Mouse (Mus musculus): ENCODE data around the gene Grik2. TPM values are rescaled to one million over a fixed set of nuclear protein-coding genes. Genes with fewer than 3 reads are reported as not detected.
A peak's percentile ranks its signal among the peaks of the same experiment; 100 is the strongest.
"Not testable (repeated sequence)": the region's sequence is repeated elsewhere in the genome, so short reads cannot be mapped to it uniquely, and the experiment has no call there.

Gene Grik2
- polyA plus RNA-seq, 1 experiment from 2014 or later = 38.5 TPM

- H3K4me1 ChIP-seq (replicated peaks; ENCODE audit: control insufficient read depth, insufficient read depth, low read length); H3K4me2 ChIP-seq (ENCODE audit: low read length); H3K27me3 ChIP-seq (replicated peaks; ENCODE audit: control insufficient read depth, insufficient read depth, low read length); H3K4me3 ChIP-seq (replicated peaks; ENCODE audit: low read length); ATAC-seq; H3K9me3 ChIP-seq (ENCODE audit: control insufficient read depth, low read length); H3K36me3 ChIP-seq (ENCODE audit: control insufficient read depth, insufficient read depth); H3K27ac ChIP-seq (ENCODE audit: low read length); H3K9ac ChIP-seq (replicated peaks; ENCODE audit: low read depth, low read length): not testable (repeated sequence)
- WGBS = 89% methylated on average over 4 of the region's 4 CpGs
These were observed 637.1 kb downstream of the Grik2 start for GRCm38 (mm10) chr10:49151496-49151895.

- H3K36me3 ChIP-seq (ENCODE audit: control insufficient read depth, insufficient read depth) = no peaks in the 10 kb centered on the region
- WGBS = 81% methylated on average over 4 of the region's 4 CpGs
- H3K9ac ChIP-seq (replicated peaks; ENCODE audit: low read depth, low read length) = no peak overlapping the region
- no peak overlapping the region for H3K27ac ChIP-seq (ENCODE audit: low read length)
- ATAC-seq = no peak
- H3K9me3 ChIP-seq (ENCODE audit: control insufficient read depth, low read length) = no peaks in the 10 kb centered on the region
- H3K4me1 ChIP-seq (replicated peaks; ENCODE audit: control insufficient read depth, insufficient read depth, low read length) = no peaks in the 10 kb centered on the region
- H3K27me3 ChIP-seq (replicated peaks; ENCODE audit: control insufficient read depth, insufficient read depth, low read length) = no peaks in the 10 kb centered on the region
- no peak overlapping the region for H3K4me3 ChIP-seq (replicated peaks; ENCODE audit: low read length)
- no peak overlapping the region for H3K4me2 ChIP-seq (ENCODE audit: low read length)
These were observed 638.9 kb downstream of the Grik2 start for GRCm38 (mm10) chr10:49149714-49150113.

- Histone ChIP-seq H3K36me3 (ENCODE audit: control insufficient read depth, insufficient read depth) (no peaks in the 10 kb centered on the region), H3K9me3 (ENCODE audit: control insufficient read depth, low read length) (no peaks in the 10 kb centered on the region), H3K4me1 (replicated peaks; ENCODE audit: control insufficient read depth, insufficient read depth, low read length) (no peaks in the 10 kb centered on the region), H3K27ac (ENCODE audit: low read length) (no peak overlapping the region), H3K27me3 (replicated peaks; ENCODE audit: control insufficient read depth, insufficient read depth, low read length) (no peaks in the 10 kb centered on the region), H3K4me3 (replicated peaks; ENCODE audit: low read length) (no peak overlapping the region), H3K4me2 (ENCODE audit: low read length) (no peak overlapping the region), H3K9ac (replicated peaks; ENCODE audit: low read depth, low read length) (no peak overlapping the region)
- no peak for ATAC-seq
- 95% methylated on average over 3 of the region's 3 CpGs for WGBS
These were observed 645.9 kb downstream of the Grik2 start for GRCm38 (mm10) chr10:49142658-49143057.

GRCm38 (mm10) chr10:49136816-49137215 lies 651.8 kb downstream of the Grik2 start:
- Histone ChIP-seq H3K27ac (ENCODE audit: low read length) (no peak overlapping the region), H3K9me3 (ENCODE audit: control insufficient read depth, low read length) (no peaks in the 10 kb centered on the region), H3K4me2 (ENCODE audit: low read length) (no peak overlapping the region), H3K27me3 (replicated peaks; ENCODE audit: control insufficient read depth, insufficient read depth, low read length) (no peaks in the 10 kb centered on the region), H3K4me3 (replicated peaks; ENCODE audit: low read length) (no peak overlapping the region), H3K36me3 (ENCODE audit: control insufficient read depth, insufficient read depth) (no peaks in the 10 kb centered on the region), H3K4me1 (replicated peaks; ENCODE audit: control insufficient read depth, insufficient read depth, low read length) (no peaks in the 10 kb centered on the region), H3K9ac (replicated peaks; ENCODE audit: low read depth, low read length) (no peak overlapping the region)
- no peak for ATAC-seq

GRCm38 (mm10) chr10:49131311-49131710 lies 657.3 kb downstream of the Grik2 start:
- ATAC-seq = peak; percentile 81
- WGBS = 0% methylated on average over 1 of the region's 1 CpGs
- Histone ChIP-seq H3K36me3 (ENCODE audit: control insufficient read depth, insufficient read depth) (no peaks in the 10 kb centered on the region), H3K27me3 (replicated peaks; ENCODE audit: control insufficient read depth, insufficient read depth, low read length) (no peaks in the 10 kb centered on the region), H3K4me3 (replicated peaks; ENCODE audit: low read length) (no peak overlapping the region), H3K4me2 (ENCODE audit: low read length) (no peak overlapping the region), H3K9ac (replicated peaks; ENCODE audit: low read depth, low read length) (no peak overlapping the region), H3K9me3 (ENCODE audit: control insufficient read depth, low read length) (no peaks in the 10 kb centered on the region), H3K4me1 (replicated peaks; ENCODE audit: control insufficient read depth, insufficient read depth, low read length) (peaks cover 2% of the 10 kb centered on the region; the same call in 1 of the 2 replicates), H3K27ac (ENCODE audit: low read length) (no peak overlapping the region)

- H3K4me2 ChIP-seq (ENCODE audit: low read length) = no peak overlapping the region
- H3K4me1 ChIP-seq (replicated peaks; ENCODE audit: control insufficient read depth, insufficient read depth, low read length) = no peaks in the 10 kb centered on the region
- H3K9ac ChIP-seq (replicated peaks; ENCODE audit: low read depth, low read length) = no peak overlapping the region
- H3K4me3 ChIP-seq (replicated peaks; ENCODE audit: low read length) = no peak overlapping the region
- no peak for ATAC-seq
- H3K36me3 ChIP-seq (ENCODE audit: control insufficient read depth, insufficient read depth) = no peaks in the 10 kb centered on the region
- no peaks in the 10 kb centered on the region for H3K9me3 ChIP-seq (ENCODE audit: control insufficient read depth, low read length)
- H3K27me3 ChIP-seq (replicated peaks; ENCODE audit: control insufficient read depth, insufficient read depth, low read length) = no peaks in the 10 kb centered on the region
- H3K27ac ChIP-seq (ENCODE audit: low read length) = no peak overlapping the region
These were observed 738.2 kb downstream of the Grik2 start for GRCm38 (mm10) chr10:49050339-49050738.

GRCm38 (mm10) chr10:49049391-49049790 lies 739.2 kb downstream of the Grik2 start:
- no peaks in the 10 kb centered on the region for H3K4me1 ChIP-seq (replicated peaks; ENCODE audit: control insufficient read depth, insufficient read depth, low read length)
- no peaks in the 10 kb centered on the region for H3K27me3 ChIP-seq (replicated peaks; ENCODE audit: control insufficient read depth, insufficient read depth, low read length)
- H3K27ac ChIP-seq (ENCODE audit: low read length) = no peak overlapping the region
- no peak overlapping the region for H3K9ac ChIP-seq (replicated peaks; ENCODE audit: low read depth, low read length)
- no peak overlapping the region for H3K4me3 ChIP-seq (replicated peaks; ENCODE audit: low read length)
- no peaks in the 10 kb centered on the region for H3K9me3 ChIP-seq (ENCODE audit: control insufficient read depth, low read length)
- H3K4me2 ChIP-seq (ENCODE audit: low read length) = no peak overlapping the region
- no peak for ATAC-seq
- H3K36me3 ChIP-seq (ENCODE audit: control insufficient read depth, insufficient read depth) = no peaks in the 10 kb centered on the region
